Mouse (Mus musculus): ENCODE data around the gene Plscr2.

The Plscr2 gene

GRCm38 (mm10) chr9:92275486-92276207 lies at the start of gene Plscr2:
Plscr2 (plus strand) TSS chr9:92275602.
- no peak for DNase-seq

- no peak for DNase-seq
Measured at GRCm38 (mm10) chr9:92226127-92226655, 49.2 kb upstream of the Plscr2 start.

- no peak for DNase-seq
Measured at GRCm38 (mm10) chr9:92226795-92227194, 48.6 kb upstream of the Plscr2 start.

GRCm38 (mm10) chr9:92228867-92229832 lies 46.3 kb upstream of the Plscr2 start:
- no peak for DNase-seq

GRCm38 (mm10) chr9:92229833-92230205 lies 45.6 kb upstream of the Plscr2 start:
- no peak for DNase-seq

GRCm38 (mm10) chr9:92234901-92235458 lies 40.4 kb upstream of the Plscr2 start:
- DNase-seq = no peak

- no peak for DNase-seq
Measured at GRCm38 (mm10) chr9:92248773-92249446, 26.5 kb upstream of the Plscr2 start.

GRCm38 (mm10) chr9:92249447-92249852 lies 26.0 kb upstream of the Plscr2 start, which contains the start of gene Plscr1:
Plscr1 (plus strand) TSS chr9:92249750.
- DNase-seq = no peak

GRCm38 (mm10) chr9:92249987-92250772 lies 25.2 kb upstream of the Plscr2 start:
- peak; percentile 22 to 28 for DNase-seq

GRCm38 (mm10) chr9:92252718-92253117 lies 22.7 kb upstream of the Plscr2 start:
- DNase-seq = no peak

- no peak for DNase-seq
Measured at GRCm38 (mm10) chr9:92253585-92254321, 21.6 kb upstream of the Plscr2 start.

- DNase-seq = no peak
Measured at GRCm38 (mm10) chr9:92260481-92261159, 14.8 kb upstream of the Plscr2 start.

GRCm38 (mm10) chr9:92265719-92266118 lies 9.7 kb upstream of the Plscr2 start:
- no peak for DNase-seq

- no peak for DNase-seq
Measured at GRCm38 (mm10) chr9:92266558-92267171, 8.7 kb upstream of the Plscr2 start.

GRCm38 (mm10) chr9:92267732-92268131 lies 7.7 kb upstream of the Plscr2 start:
- DNase-seq = no peak

- no peak for DNase-seq
Measured at GRCm38 (mm10) chr9:92269829-92270404, 5.5 kb upstream of the Plscr2 start.

GRCm38 (mm10) chr9:92270927-92271326 lies 4.5 kb upstream of the Plscr2 start:
- no peak for DNase-seq

GRCm38 (mm10) chr9:92272650-92273049 lies 2.8 kb upstream of the Plscr2 start:
- DNase-seq = no peak

- no peak for DNase-seq
Measured at GRCm38 (mm10) chr9:92273271-92273670, 2.1 kb upstream of the Plscr2 start.

Data from thymus, postnatal 36 days (tissue).